Mouse (Mus musculus): ENCODE data around the gene Prr15. TPM values are rescaled to one million over a fixed set of nuclear protein-coding genes. Genes with fewer than 3 reads are reported as not detected.

The Prr15 gene
- polyA plus RNA-seq, 1 experiment, result 166 TPM

- Histone ChIP-seq H3K27me3 (ENCODE audit: control insufficient read depth, insufficient read depth, low read length) (no peaks in the 10 kb centered on the region), H3K27ac (ENCODE audit: insufficient read depth, low read depth, low read length) (no peak overlapping the region), H3K4me3 (ENCODE audit: low read depth, low read length) (no peak overlapping the region), H3K36me3 (ENCODE audit: control insufficient read depth, insufficient read depth, low read length) (peaks cover 1% of the 10 kb centered on the region; the same call in 1 of the 2 replicates), H3K4me1 (ENCODE audit: control insufficient read depth, insufficient read depth, insufficient read length, low read length) (peaks cover 3% of the 10 kb centered on the region; the same call in 1 of the 2 replicates)
- TF ChIP-seq CTCF (IDR thresholded peaks at IDR 0.05; ENCODE audit: extremely low read depth, insufficient read length, insufficient replicate concordance, low read depth, low read length) (no peak), POLR2A (IDR thresholded peaks at IDR 0.05; ENCODE audit: low read depth, low read length) (no peak)
- 94% methylated on average over 10 of the region's 10 CpGs for WGBS
Measured at GRCm38 (mm10) chr6:54342223-54342622, 16.6 kb downstream of the Prr15 start.

DNA sequence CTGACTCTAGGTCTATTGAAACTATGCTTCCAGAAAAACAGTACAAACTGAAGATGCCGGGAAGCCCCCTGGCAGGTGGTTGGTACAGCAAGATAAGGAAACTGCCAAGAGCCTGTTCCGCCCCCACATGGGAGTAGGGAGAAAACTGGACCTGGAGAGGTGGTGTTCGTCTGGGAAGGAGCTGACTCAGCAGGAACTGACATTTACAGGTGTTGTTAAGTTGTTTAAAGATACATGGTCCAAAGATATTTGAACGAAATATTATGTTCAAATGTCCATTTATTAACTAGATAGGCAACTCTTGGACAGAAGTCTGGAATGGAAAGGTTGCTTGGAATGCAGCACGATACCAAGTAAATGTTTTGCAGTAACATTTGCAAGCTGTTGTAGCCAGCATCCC is 26.2 kb downstream of the Prr15 start:
- no peak for TF ChIP-seq CTCF (IDR thresholded peaks at IDR 0.05; ENCODE audit: extremely low read depth, insufficient read length, insufficient replicate concordance, low read depth, low read length)
- Histone ChIP-seq H3K36me3 (ENCODE audit: control insufficient read depth, insufficient read depth, low read length) (no peaks in the 10 kb centered on the region), H3K27ac (ENCODE audit: insufficient read depth, low read depth, low read length) (peak overlapping the region; percentile 96), H3K4me1 (ENCODE audit: control insufficient read depth, insufficient read depth, insufficient read length, low read length) (peaks cover 33% of the 10 kb centered on the region; the same call in 1 of the 2 replicates), H3K4me3 (ENCODE audit: low read depth, low read length) (no peak overlapping the region), H3K27me3 (ENCODE audit: control insufficient read depth, insufficient read depth, low read length) (no peaks in the 10 kb centered on the region)
- 37% methylated on average over 5 of the region's 5 CpGs for WGBS

- no peaks in the 10 kb centered on the region for H3K27me3 ChIP-seq (ENCODE audit: control insufficient read depth, insufficient read depth, low read length)
- 23% methylated on average over 14 of the region's 14 CpGs for WGBS
- H3K27ac ChIP-seq (ENCODE audit: insufficient read depth, low read depth, low read length), result peak overlapping the region; percentile 99
- TF ChIP-seq CTCF (IDR thresholded peaks at IDR 0.05; ENCODE audit: extremely low read depth, insufficient read length, insufficient replicate concordance, low read depth, low read length), result no peak
- TF ChIP-seq POLR2A (IDR thresholded peaks at IDR 0.05; ENCODE audit: low read depth, low read length), result no peak
- H3K4me1 ChIP-seq (ENCODE audit: control insufficient read depth, insufficient read depth, insufficient read length, low read length), result peaks cover 28% of the 10 kb centered on the region; the same call in 1 of the 2 replicates
- no peak overlapping the region for H3K4me3 ChIP-seq (ENCODE audit: low read depth, low read length)
- no peaks in the 10 kb centered on the region for H3K36me3 ChIP-seq (ENCODE audit: control insufficient read depth, insufficient read depth, low read length)
Measured at GRCm38 (mm10) chr6:54352931-54353690, 27.5 kb downstream of the Prr15 start.

DNA sequence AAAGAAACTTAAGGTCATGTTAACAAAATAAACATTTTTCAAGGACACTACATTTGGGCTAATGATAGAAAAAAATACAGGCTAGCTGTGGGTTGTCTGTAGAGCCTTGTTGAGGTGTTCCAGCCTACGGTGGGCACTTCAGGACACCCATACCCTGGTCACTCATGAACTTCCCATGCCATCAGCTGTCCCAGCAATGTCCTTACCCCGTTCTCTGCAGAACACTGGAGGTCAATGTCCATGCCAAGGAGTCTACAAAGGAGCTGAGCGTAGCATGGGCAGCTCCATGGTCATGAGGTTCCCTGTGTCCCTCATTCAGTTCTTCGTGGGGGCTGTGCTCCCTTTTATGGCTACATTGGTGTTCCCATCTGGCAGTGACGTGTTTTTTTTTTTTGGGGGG is 28.1 kb downstream of the Prr15 start:
- Histone ChIP-seq H3K36me3 (ENCODE audit: control insufficient read depth, insufficient read depth, low read length) (no peaks in the 10 kb centered on the region), H3K4me3 (ENCODE audit: low read depth, low read length) (no peak overlapping the region), H3K27ac (ENCODE audit: insufficient read depth, low read depth, low read length) (peak overlapping the region; percentile 99), H3K27me3 (ENCODE audit: control insufficient read depth, insufficient read depth, low read length) (no peaks in the 10 kb centered on the region), H3K4me1 (ENCODE audit: control insufficient read depth, insufficient read depth, insufficient read length, low read length) (peaks cover 28% of the 10 kb centered on the region; the same call in 1 of the 2 replicates)
- 26% methylated on average over 5 of the region's 5 CpGs for WGBS
- no peak for TF ChIP-seq CTCF (IDR thresholded peaks at IDR 0.05; ENCODE audit: extremely low read depth, insufficient read length, insufficient replicate concordance, low read depth, low read length)
- no peak for TF ChIP-seq POLR2A (IDR thresholded peaks at IDR 0.05; ENCODE audit: low read depth, low read length)

DNA sequence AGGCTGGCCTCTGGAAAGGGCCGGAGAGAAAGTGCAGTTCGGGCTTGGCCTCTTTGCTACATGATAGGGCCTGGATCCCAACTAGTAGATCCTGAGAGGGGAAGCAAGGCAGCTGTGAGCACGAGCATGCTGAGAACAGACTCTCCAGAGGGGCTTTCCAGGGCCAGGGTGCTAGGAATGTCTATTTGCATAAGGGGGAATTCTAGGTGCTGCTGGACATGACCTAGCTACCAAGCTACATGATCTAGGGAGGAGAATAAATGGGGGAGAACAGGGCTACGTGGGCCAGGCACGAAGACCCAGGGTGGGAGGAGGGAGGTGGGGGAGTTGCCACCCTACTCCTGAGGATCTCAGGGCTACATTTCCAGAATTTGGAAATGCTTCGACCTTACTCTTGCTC is 30.0 kb downstream of the Prr15 start:
- no peak for TF ChIP-seq POLR2A (IDR thresholded peaks at IDR 0.05; ENCODE audit: low read depth, low read length)
- no peak for TF ChIP-seq CTCF (IDR thresholded peaks at IDR 0.05; ENCODE audit: extremely low read depth, insufficient read length, insufficient replicate concordance, low read depth, low read length)
- Histone ChIP-seq H3K36me3 (ENCODE audit: control insufficient read depth, insufficient read depth, low read length) (no peaks in the 10 kb centered on the region), H3K4me1 (ENCODE audit: control insufficient read depth, insufficient read depth, insufficient read length, low read length) (peaks cover 26% of the 10 kb centered on the region; the same call in 1 of the 2 replicates), H3K27me3 (ENCODE audit: control insufficient read depth, insufficient read depth, low read length) (no peaks in the 10 kb centered on the region), H3K4me3 (ENCODE audit: low read depth, low read length) (no peak overlapping the region), H3K27ac (ENCODE audit: insufficient read depth, low read depth, low read length) (peak overlapping the region; percentile 94)
- 76% methylated on average over 6 of the region's 6 CpGs for WGBS

- peak overlapping the region; percentile 93 for H3K27ac ChIP-seq (ENCODE audit: insufficient read depth, low read depth, low read length)
- no peaks in the 10 kb centered on the region for H3K36me3 ChIP-seq (ENCODE audit: control insufficient read depth, insufficient read depth, low read length)
- 29% methylated on average over 12 of the region's 12 CpGs for WGBS
- no peak for TF ChIP-seq CTCF (IDR thresholded peaks at IDR 0.05; ENCODE audit: extremely low read depth, insufficient read length, insufficient replicate concordance, low read depth, low read length)
- no peak for TF ChIP-seq POLR2A (IDR thresholded peaks at IDR 0.05; ENCODE audit: low read depth, low read length)
- peaks cover 29% of the 10 kb centered on the region for H3K4me1 ChIP-seq (ENCODE audit: control insufficient read depth, insufficient read depth, insufficient read length, low read length)
- no peaks in the 10 kb centered on the region for H3K27me3 ChIP-seq (ENCODE audit: control insufficient read depth, insufficient read depth, low read length)
- H3K4me3 ChIP-seq (ENCODE audit: low read depth, low read length), result no peak overlapping the region
Measured at GRCm38 (mm10) chr6:54362526-54363324, 37.1 kb downstream of the Prr15 start.
